Mouse (Mus musculus) G1E (cell line): Measurements from ENCODE around the gene Lurap1.

Experiments used
- CTCF ChIP-seq: IDR thresholded peaks from 2 replicates; pipeline ENCODE4 v1.5.1; 2012; ENCODE audit warnings: low read depth, low read length, inconsistent platforms, mixed read lengths
- GATA1 ChIP-seq: IDR thresholded peaks from 2 replicates; pipeline ENCODE4 v1.6.1; 2012; ENCODE audit warnings: borderline replicate concordance, low read length, inconsistent platforms, mixed read lengths
- POLR2AphosphoS5 ChIP-seq: IDR thresholded peaks from 2 replicates; pipeline ENCODE4 v1.6.1; 2012; ENCODE audit warnings: low read depth, low read length, inconsistent platforms; ENCODE audit not compliant: insufficient replicate concordance
- TAL1 ChIP-seq: conservative IDR thresholded peaks from 2 replicates; pipeline ENCODE4 v1.6.1; 2012; ENCODE audit warnings: low read depth, low read length, inconsistent platforms, mixed read lengths

DNA sequence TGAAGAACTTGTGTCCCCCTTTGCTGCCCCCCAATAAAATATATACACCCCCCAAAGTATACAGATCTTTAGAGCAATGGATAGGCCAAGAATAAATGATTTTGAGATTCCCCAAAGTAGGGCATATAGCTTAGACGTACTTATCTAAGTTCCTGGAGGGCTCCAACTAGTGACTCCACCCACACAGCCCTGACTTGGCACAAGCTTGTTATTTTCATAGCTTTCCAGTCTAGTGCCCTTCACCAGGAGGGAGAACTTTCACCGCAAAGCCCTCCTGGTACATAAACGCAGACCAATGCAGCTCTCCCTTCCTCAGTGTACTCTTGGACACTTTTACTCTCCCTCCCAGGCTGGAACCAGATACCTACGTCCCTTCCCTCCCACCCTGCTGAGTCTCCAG lies 11.0 kb upstream of the Lurap1 start:
- no peak for TF ChIP-seq GATA1
- no peak for TF ChIP-seq CTCF
- TF ChIP-seq TAL1 = no peak
- TF ChIP-seq POLR2AphosphoS5 = no peak
